Mouse (Mus musculus) erythroblast, embryonic 14.5 days (primary cell): ENCODE measurements around the gene Cd81.

ENCODE experiments used
- GATA1 ChIP-seq: IDR thresholded peaks from 2 replicates; pipeline ENCODE4 v1.6.1; 2012; ENCODE audit warnings: low read length, inconsistent platforms, mixed read lengths
- TAL1 ChIP-seq: IDR thresholded peaks from 3 replicates; pipeline ENCODE4 v1.6.1; 2012; ENCODE audit warnings: low read length, inconsistent platforms, mixed read lengths

DNA sequence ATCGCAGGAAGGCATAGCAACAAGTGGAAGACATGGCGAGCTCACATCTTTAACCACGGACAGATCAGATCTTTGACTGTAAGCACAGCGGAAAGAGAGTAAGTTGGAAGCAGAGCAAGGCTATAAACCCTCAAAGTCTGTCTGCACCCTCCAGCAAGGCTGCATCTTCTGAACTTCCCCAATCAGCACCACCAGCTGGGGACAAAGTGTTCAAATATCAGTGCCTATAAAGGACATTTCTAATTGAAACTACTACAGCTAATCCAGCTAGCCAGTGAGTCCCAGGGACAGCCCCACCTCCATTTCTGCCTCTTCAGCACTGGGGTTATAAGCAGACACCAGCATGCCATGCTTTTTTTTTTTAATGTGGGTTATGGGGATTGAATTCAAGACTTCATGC lies 15.2 kb upstream of the Cd81 start:
- TF ChIP-seq TAL1 (no peak), GATA1 (no peak)
